Comparison of ENCODE assay signal across 18 mouse cellular contexts in genomic region chr3:60324416-60324815, GRCm38 (mm10).
"Had no signal": no experiment of that assay in that cellular context is flagged by ENCODE, and none has a peak within 500 bp of the region (broad histone marks: within the 10 kb centered on the region; RNA-seq: fewer than 3 reads in every experiment).

No protein-coding gene starts in this region.

- H3K36me3 ChIP-seq: midbrain, embryonic 10.5 days; midbrain, embryonic 12.5 days; neural tube, embryonic 13.5 days; neural tube, embryonic 15.5 days had no signal

- DNase-seq: lung, adult 18-20 months; lung, postnatal 4 days; midbrain, embryonic 14.5 days; retina, postnatal 1 day; right cerebral cortex, adult 18-20 months; right cerebral cortex, postnatal 25 days; right cerebral cortex, postnatal 4 days; spleen, adult 18-20 months; thymus, adult 18-20 months; thymus, postnatal 14 days; thymus, postnatal 36 days had no signal

- H3K4me1 ChIP-seq: midbrain, embryonic 10.5 days; midbrain, embryonic 12.5 days; neural tube, embryonic 13.5 days; neural tube, embryonic 15.5 days had no signal

- H3K27ac ChIP-seq: liver, embryonic 14.5 days; midbrain, embryonic 10.5 days; midbrain, embryonic 12.5 days; neural tube, embryonic 13.5 days; neural tube, embryonic 15.5 days had no signal

- H3K27me3 ChIP-seq: midbrain, embryonic 12.5 days; neural tube, embryonic 13.5 days; neural tube, embryonic 15.5 days had no signal

- H3K9ac ChIP-seq: liver, embryonic 14.5 days; midbrain, embryonic 12.5 days; neural tube, embryonic 13.5 days; neural tube, embryonic 15.5 days had no signal

- ATAC-seq: midbrain, embryonic 16.5 days had no signal

- H3K4me3 ChIP-seq: midbrain, embryonic 10.5 days; midbrain, embryonic 12.5 days; myocyte; neural tube, embryonic 13.5 days; neural tube, embryonic 15.5 days had no signal

- H3K9me3 ChIP-seq: midbrain, embryonic 10.5 days; midbrain, embryonic 12.5 days; neural tube, embryonic 13.5 days; neural tube, embryonic 15.5 days had no signal

- H3K4me2 ChIP-seq: midbrain, embryonic 12.5 days; neural tube, embryonic 13.5 days; neural tube, embryonic 15.5 days had no signal
